Mouse (Mus musculus): ENCODE results near the gene Uimc1.

DNA sequence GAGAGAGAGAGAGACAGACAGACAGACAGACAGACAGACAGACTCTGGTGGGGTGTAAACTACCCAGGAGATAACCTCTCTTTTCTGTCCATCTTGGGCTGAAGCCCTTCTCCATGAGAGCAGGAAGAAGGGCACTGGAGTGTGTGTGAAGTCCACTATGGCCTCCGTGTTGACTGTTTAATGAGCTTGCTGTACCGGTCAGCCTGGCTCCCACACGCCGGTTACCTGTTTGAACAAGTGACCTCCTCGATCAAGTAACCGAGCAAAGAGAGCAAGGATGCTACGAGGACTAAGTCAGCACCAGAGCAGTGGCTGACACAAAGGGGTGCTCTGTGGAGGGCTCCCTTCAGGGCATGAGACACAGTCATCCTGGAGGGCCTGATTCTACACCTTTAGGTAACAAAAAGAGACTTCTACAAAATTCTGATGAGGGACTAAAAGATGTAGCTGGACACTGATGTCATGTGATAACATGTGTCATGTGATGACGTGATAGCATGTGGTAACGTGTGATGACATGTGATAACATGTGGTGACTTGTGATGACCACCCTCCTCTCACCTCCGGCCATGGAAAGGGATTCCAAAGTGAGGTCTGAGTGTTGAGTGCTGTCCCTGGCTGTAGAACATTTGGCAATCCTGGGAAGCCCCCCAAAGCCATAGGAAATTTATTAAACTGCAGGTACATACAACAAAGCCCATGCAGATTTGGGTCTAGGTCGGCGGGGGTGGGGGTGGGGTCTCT, 82.8 kb downstream of the Uimc1 start:
- no peak for TF ChIP-seq CTCF (IDR thresholded peaks at IDR 0.05; ENCODE audit: borderline replicate concordance, insufficient read depth, low read length)
- no peak for TF ChIP-seq POLR2A (IDR thresholded peaks at IDR 0.05; ENCODE audit: low read depth, low read length)
